Mouse (Mus musculus) heart, embryonic 10.5 days (tissue): Measurements from ENCODE around the gene Olfr631. TPM values are rescaled to one million over a fixed set of nuclear protein-coding genes. Genes with fewer than 3 reads are reported as not detected.

Experiments used
- polyA plus RNA-seq: library from polyadenylated mRNA; unstranded; fragments of >200 nt; fragmentation: Nextera tagmentation; extraction: Ambion mirVana; gene quantifications from 2 replicates; pipeline ENCODE4 v1.2.1, GENCODE M21; 2016

The Olfr631 gene
- polyA plus RNA-seq, 1 experiment from 2014 or later = not detected

Other genes starting within 250 kb of the Olfr631 start
- not detected in 2 replicates for gene Olfr625-ps1, start 246.1 kb upstream of the Olfr631 start, polyA plus RNA-seq
- not detected in 2 replicates for gene Olfr243, start 214.2 kb upstream of the Olfr631 start, polyA plus RNA-seq
- gene Olfr628, start 198.5 kb upstream of the Olfr631 start, polyA plus RNA-seq = not detected in 2 replicates
- not detected in 2 replicates for gene Olfr629, start 183.9 kb upstream of the Olfr631 start, polyA plus RNA-seq
- not detected in 2 replicates for gene Olfr630, start 171.5 kb upstream of the Olfr631 start, polyA plus RNA-seq
- gene Olfr69, start 157.2 kb upstream of the Olfr631 start, polyA plus RNA-seq = not detected in 2 replicates
- not detected in 2 replicates for gene Olfr68, start 149.1 kb upstream of the Olfr631 start, polyA plus RNA-seq
- not detected in 2 replicates for gene Olfr67, start 137.0 kb upstream of the Olfr631 start, polyA plus RNA-seq
- 442 and 979 TPM in 2 replicates for gene Hbb-bt, start 114.8 kb upstream of the Olfr631 start, polyA plus RNA-seq
- gene Hbb-bs, start 100.7 kb upstream of the Olfr631 start, polyA plus RNA-seq = 173 and 274 TPM in 2 replicates
- gene Hbb-bh2, start 88.3 kb upstream of the Olfr631 start, polyA plus RNA-seq = 0.28 and 1.2 TPM in 2 replicates
- gene Hbb-bh1, start 85.7 kb upstream of the Olfr631 start, polyA plus RNA-seq = 8,898 and 9,884 TPM in 2 replicates
- gene Hbb-y, start 75.6 kb upstream of the Olfr631 start, polyA plus RNA-seq = 17,516 and 23,478 TPM in 2 replicates
- gene Olfr66, start 42.6 kb upstream of the Olfr631 start, polyA plus RNA-seq = not detected in 2 replicates
- not detected in 2 replicates for gene Olfr64, start 34.3 kb upstream of the Olfr631 start, polyA plus RNA-seq
- gene Olfr65, start 25.3 kb upstream of the Olfr631 start, polyA plus RNA-seq = not detected in 2 replicates
- not detected in 2 replicates for gene Olfr632, start 5.5 kb downstream of the Olfr631 start, polyA plus RNA-seq
- not detected in 2 replicates for gene Olfr633, start 15.6 kb downstream of the Olfr631 start, polyA plus RNA-seq
- not detected in 2 replicates for gene Olfr635, start 42.3 kb downstream of the Olfr631 start, polyA plus RNA-seq
- gene Olfr638, start 69.9 kb downstream of the Olfr631 start, polyA plus RNA-seq = not detected in 2 replicates
- not detected in 2 replicates for gene Olfr639, start 88.5 kb downstream of the Olfr631 start, polyA plus RNA-seq
- not detected in 2 replicates for gene Olfr640, start 96.7 kb downstream of the Olfr631 start, polyA plus RNA-seq
- gene Olfr641, start 106.6 kb downstream of the Olfr631 start, polyA plus RNA-seq = not detected in 2 replicates
- not detected in 2 replicates for gene Olfr642, start 123.8 kb downstream of the Olfr631 start, polyA plus RNA-seq
- gene 4930516K23Rik, start 132.6 kb downstream of the Olfr631 start, polyA plus RNA-seq = not detected in 2 replicates
- gene Olfr644, start 143.0 kb downstream of the Olfr631 start, polyA plus RNA-seq = not detected in 2 replicates
- not detected in 2 replicates for gene Olfr645, start 156.6 kb downstream of the Olfr631 start, polyA plus RNA-seq
- gene Olfr646, start 176.0 kb downstream of the Olfr631 start, polyA plus RNA-seq = not detected in 2 replicates
- not detected in 2 replicates for gene Ubqln5, start 201.0 kb downstream of the Olfr631 start, polyA plus RNA-seq
- gene Olfr643, start 208.6 kb downstream of the Olfr631 start, polyA plus RNA-seq = not detected in 2 replicates
- gene Ubqln3, start 214.5 kb downstream of the Olfr631 start, polyA plus RNA-seq = not detected in 2 replicates
- gene Ubqlnl, start 221.7 kb downstream of the Olfr631 start, polyA plus RNA-seq = not detected in 2 replicates
- not detected in 2 replicates for gene Olfm5, start 236.0 kb downstream of the Olfr631 start, polyA plus RNA-seq